Mouse (Mus musculus): ENCODE measurements around the gene Arrb1.

Arrb1 gene

GRCm38 (mm10) chr7:99538421-99538820, 3.2 kb downstream of the Arrb1 start:
- no peak for DNase-seq (ENCODE audit: low spot score)

- no peak for DNase-seq (ENCODE audit: low spot score)
Measured at GRCm38 (mm10) chr7:99539201-99539891, 4.1 kb downstream of the Arrb1 start.

- DNase-seq (ENCODE audit: low spot score) = no peak
Measured at GRCm38 (mm10) chr7:99540016-99540415, 4.8 kb downstream of the Arrb1 start.

GRCm38 (mm10) chr7:99541204-99541603, 5.9 kb downstream of the Arrb1 start:
- DNase-seq (ENCODE audit: low spot score) = no peak

- DNase-seq (ENCODE audit: low spot score) = no peak
Measured at GRCm38 (mm10) chr7:99544272-99544671, 9.0 kb downstream of the Arrb1 start.

GRCm38 (mm10) chr7:99545885-99546745, 10.8 kb downstream of the Arrb1 start:
- no peak for DNase-seq (ENCODE audit: low spot score)

- no peak for DNase-seq (ENCODE audit: low spot score)
Measured at GRCm38 (mm10) chr7:99547584-99548487, 12.6 kb downstream of the Arrb1 start.

- no peak for DNase-seq (ENCODE audit: low spot score)
Measured at GRCm38 (mm10) chr7:99549668-99550067, 14.4 kb downstream of the Arrb1 start.

- DNase-seq (ENCODE audit: low spot score) = no peak
Measured at GRCm38 (mm10) chr7:99551623-99552022, 16.4 kb downstream of the Arrb1 start.

GRCm38 (mm10) chr7:99553222-99553884, 18.1 kb downstream of the Arrb1 start:
- DNase-seq (ENCODE audit: low spot score) = no peak

- no peak for DNase-seq (ENCODE audit: low spot score)
Measured at GRCm38 (mm10) chr7:99553885-99554269, 18.6 kb downstream of the Arrb1 start.

- no peak for DNase-seq (ENCODE audit: low spot score)
Measured at GRCm38 (mm10) chr7:99555862-99556261, 20.6 kb downstream of the Arrb1 start.

GRCm38 (mm10) chr7:99559091-99559490, 23.8 kb downstream of the Arrb1 start:
- no peak for DNase-seq (ENCODE audit: low spot score)

GRCm38 (mm10) chr7:99562478-99562877, 27.2 kb downstream of the Arrb1 start:
- DNase-seq (ENCODE audit: low spot score) = no peak

GRCm38 (mm10) chr7:99563224-99563623, 28.0 kb downstream of the Arrb1 start:
- no peak for DNase-seq (ENCODE audit: low spot score)

GRCm38 (mm10) chr7:99565325-99565881, 30.1 kb downstream of the Arrb1 start:
- DNase-seq (ENCODE audit: low spot score) = no peak

- DNase-seq (ENCODE audit: low spot score) = no peak
Measured at GRCm38 (mm10) chr7:99570680-99571079, 35.4 kb downstream of the Arrb1 start.

- no peak for DNase-seq (ENCODE audit: low spot score)
Measured at GRCm38 (mm10) chr7:99572931-99573330, 37.7 kb downstream of the Arrb1 start.

GRCm38 (mm10) chr7:99573351-99573750, 38.1 kb downstream of the Arrb1 start:
- DNase-seq (ENCODE audit: low spot score) = no peak

- DNase-seq (ENCODE audit: low spot score) = no peak
Measured at GRCm38 (mm10) chr7:99578246-99578645, 43.0 kb downstream of the Arrb1 start.

GRCm38 (mm10) chr7:99579491-99580190, 44.4 kb downstream of the Arrb1 start:
- DNase-seq (ENCODE audit: low spot score) = no peak

Measured in urinary bladder, postnatal 10 days (tissue).